Comparison of ENCODE assay signal across 21 mouse cellular contexts in genomic region chr9:22696809-22697374, GRCm38 (mm10).
DNase-seq lines count a peak whose midpoint lies in the region; ATAC-seq lines count a peak whose summit lies in the region.
"Had no signal": no experiment of that assay in that cellular context is flagged by ENCODE, and none has a peak within 500 bp of the region (broad histone marks: within the 10 kb centered on the region; RNA-seq: fewer than 3 reads in every experiment).

No protein-coding gene starts in this region.

- ATAC-seq in limb, embryonic 13.5 days (ENCODE audit: low FRiP score, low read depth): 0 out of 2 replicates have a peak, but pooled peaks have one; percentile 19
- ATAC-seq in embryonic facial prominence, embryonic 13.5 days (ENCODE audit: insufficient number of reproducible peaks, insufficient read depth, low FRiP score, low TSS enrichment, low read depth): 0 out of 2 replicates have a peak, but pooled peaks have one; percentile 32
- peak; percentile 51; the same call in 1 of the 2 replicates for ATAC-seq in embryonic facial prominence, embryonic 15.5 days (ENCODE audit: insufficient number of reproducible peaks, low FRiP score, low TSS enrichment, low read depth)
- ATAC-seq: forebrain, embryonic 14.5 days; forebrain, embryonic 16.5 days had no signal

- no peak overlapping the region for H3K4me3 ChIP-seq in limb, embryonic 13.5 days
- H3K4me3 ChIP-seq in limb, embryonic 10.5 days: no peak overlapping the region
- H3K4me3 ChIP-seq in embryonic facial prominence, embryonic 13.5 days: no peak overlapping the region
- H3K4me3 ChIP-seq in embryonic facial prominence, embryonic 15.5 days (replicated peaks): no peak overlapping the region
- H3K4me3 ChIP-seq: erythroblast, embryonic 14.5 days; forebrain, embryonic 10.5 days; forebrain, embryonic 12.5 days had no signal

- H3K27me3 ChIP-seq in limb, embryonic 13.5 days: no peaks in the 10 kb centered on the region
- no peaks in the 10 kb centered on the region for H3K27me3 ChIP-seq in limb, embryonic 10.5 days (ENCODE audit: low read depth, poor library complexity, severe bottlenecking)
- H3K27me3 ChIP-seq in embryonic facial prominence, embryonic 13.5 days: peaks cover 24% of the 10 kb centered on the region
- H3K27me3 ChIP-seq in embryonic facial prominence, embryonic 15.5 days: 0 out of 2 replicates have a peak, but pooled peaks cover 3% of the 10 kb centered on the region
- H3K27me3 ChIP-seq: forebrain, embryonic 12.5 days had no signal

- no peaks in the 10 kb centered on the region for H3K36me3 ChIP-seq in limb, embryonic 13.5 days
- H3K36me3 ChIP-seq in limb, embryonic 10.5 days: no peaks in the 10 kb centered on the region
- H3K36me3 ChIP-seq in embryonic facial prominence, embryonic 13.5 days: 0 out of 2 replicates have a peak, but pooled peaks cover 2% of the 10 kb centered on the region
- no peaks in the 10 kb centered on the region for H3K36me3 ChIP-seq in embryonic facial prominence, embryonic 15.5 days
- H3K36me3 ChIP-seq: forebrain, embryonic 10.5 days; forebrain, embryonic 12.5 days had no signal

- H3K27ac ChIP-seq in limb, embryonic 13.5 days: no peak overlapping the region
- no peak overlapping the region for H3K27ac ChIP-seq in limb, embryonic 10.5 days
- 0 out of 2 replicates have a peak overlapping the region, but pooled peaks have one; percentile 22 for H3K27ac ChIP-seq in embryonic facial prominence, embryonic 13.5 days
- no peak overlapping the region for H3K27ac ChIP-seq in embryonic facial prominence, embryonic 15.5 days (replicated peaks)
- H3K27ac ChIP-seq: forebrain, embryonic 10.5 days; forebrain, embryonic 12.5 days had no signal

- H3K4me1 ChIP-seq in limb, embryonic 13.5 days: peaks cover 23% of the 10 kb centered on the region
- H3K4me1 ChIP-seq in limb, embryonic 10.5 days: peaks cover 17% of the 10 kb centered on the region
- H3K4me1 ChIP-seq in embryonic facial prominence, embryonic 13.5 days: peaks cover 15% of the 10 kb centered on the region
- H3K4me1 ChIP-seq in embryonic facial prominence, embryonic 15.5 days: peaks cover 6% of the 10 kb centered on the region; the same call in 1 of the 2 replicates

- H3K9ac ChIP-seq in limb, embryonic 13.5 days: no peak overlapping the region
- H3K9ac ChIP-seq in embryonic facial prominence, embryonic 13.5 days: no peak overlapping the region
- H3K9ac ChIP-seq in embryonic facial prominence, embryonic 15.5 days: no peak overlapping the region
- H3K9ac ChIP-seq: forebrain, embryonic 12.5 days had no signal

- no peak overlapping the region for H3K4me2 ChIP-seq in limb, embryonic 13.5 days (replicated peaks)
- H3K4me2 ChIP-seq in embryonic facial prominence, embryonic 13.5 days: no peak overlapping the region
- no peak overlapping the region for H3K4me2 ChIP-seq in embryonic facial prominence, embryonic 15.5 days (replicated peaks)
- H3K4me2 ChIP-seq: forebrain, embryonic 12.5 days had no signal

- no peak for DNase-seq in limb, embryonic 10.5 days (ENCODE audit: low spot score)
- DNase-seq in right cerebral cortex, postnatal 25 days: no peak
- DNase-seq in thymus, postnatal 25 days: no peak
- DNase-seq: adrenal gland, adult 2 months; adrenal gland, postnatal 10 days; adrenal gland, postnatal 25 days; cerebellum, adult 11 months; cerebellum, adult 18-20 months; cerebellum, adult 8-10 months; cerebellum, adult 9-11 months; cerebellum, postnatal 14 days; cerebellum, postnatal 36 days; embryo, embryonic 11 days had no signal

- WGBS in limb, embryonic 13.5 days: 55% methylated on average over 7 of the region's 7 CpGs
- WGBS in limb, embryonic 10.5 days: 89% methylated on average over 7 of the region's 7 CpGs
- WGBS in embryonic facial prominence, embryonic 13.5 days: 39% methylated on average over 7 of the region's 7 CpGs
- WGBS in embryonic facial prominence, embryonic 15.5 days: 44% methylated on average over 7 of the region's 7 CpGs

- peaks cover 5% of the 10 kb centered on the region; the same call in 1 of the 2 replicates for H3K9me3 ChIP-seq in limb, embryonic 13.5 days
- no peaks in the 10 kb centered on the region for H3K9me3 ChIP-seq in limb, embryonic 10.5 days (replicated peaks)
- H3K9me3 ChIP-seq in embryonic facial prominence, embryonic 13.5 days: no peaks in the 10 kb centered on the region
- H3K9me3 ChIP-seq in embryonic facial prominence, embryonic 15.5 days (replicated peaks): no peaks in the 10 kb centered on the region
- H3K9me3 ChIP-seq: forebrain, embryonic 12.5 days had no signal
